Mouse (Mus musculus) monocyte, adult 5-6 weeks (primary cell): ENCODE data around the gene Ddx25. TPM values are rescaled to one million over a fixed set of nuclear protein-coding genes. Genes with fewer than 3 reads are reported as not detected.

ENCODE experiments used
- ATAC-seq: fragments of 153-309, 156-312 bp; replicated peaks from 2 replicates; pipeline ENCODE4 v1.8.0; 2017; ENCODE audit warnings: mild to moderate bottlenecking; ENCODE audit not compliant: low TSS enrichment, insufficient number of reproducible peaks, severe bottlenecking, poor library complexity, low FRiP score
- total RNA-seq: library from RNA; stranded (forward); fragments of 200-1000, 200-491, 200-594 nt; gene quantifications from 3 replicates; pipeline ENCODE4 v1.2.3, GENCODE M21; 2017

The Ddx25 gene
- total RNA-seq, 1 experiment from 2014 or later: 0.57 TPM

DNA sequence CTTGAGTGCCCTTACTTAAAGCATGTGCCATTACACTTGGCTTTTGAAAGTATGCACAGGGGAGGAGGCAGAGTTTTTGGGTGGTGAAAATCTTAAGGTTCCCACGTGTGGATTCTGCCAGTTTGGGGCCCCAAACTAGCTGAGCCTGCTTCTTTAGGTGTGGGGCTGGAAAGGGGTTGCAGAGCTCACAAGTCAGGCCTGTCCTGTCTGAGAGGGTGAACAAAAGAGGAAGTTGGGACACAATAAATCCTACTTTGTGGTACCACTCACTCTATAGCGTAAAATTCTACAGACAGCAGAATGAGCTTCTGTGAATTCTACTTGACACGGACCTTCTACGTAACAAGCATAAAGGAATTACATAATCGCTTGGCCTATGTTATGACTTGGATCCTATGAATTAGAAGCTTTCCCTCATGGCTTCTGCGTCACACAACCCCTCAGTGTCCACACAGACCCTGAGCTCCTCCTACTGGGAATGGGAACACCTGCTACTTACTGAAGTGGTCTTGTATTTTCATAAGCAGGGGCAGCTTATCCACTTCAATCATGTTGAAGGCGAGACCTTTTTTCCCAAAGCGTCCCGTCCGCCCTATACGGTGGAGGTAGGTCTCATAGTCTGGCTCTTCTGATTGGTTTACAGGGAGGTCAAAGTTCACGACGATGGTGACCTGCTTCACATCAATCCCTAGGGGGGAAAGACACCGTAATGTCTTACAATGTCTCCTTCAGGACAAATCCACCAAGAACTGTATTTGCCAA is 15.0 kb downstream of the Ddx25 start:
- no peak for ATAC-seq

DNA sequence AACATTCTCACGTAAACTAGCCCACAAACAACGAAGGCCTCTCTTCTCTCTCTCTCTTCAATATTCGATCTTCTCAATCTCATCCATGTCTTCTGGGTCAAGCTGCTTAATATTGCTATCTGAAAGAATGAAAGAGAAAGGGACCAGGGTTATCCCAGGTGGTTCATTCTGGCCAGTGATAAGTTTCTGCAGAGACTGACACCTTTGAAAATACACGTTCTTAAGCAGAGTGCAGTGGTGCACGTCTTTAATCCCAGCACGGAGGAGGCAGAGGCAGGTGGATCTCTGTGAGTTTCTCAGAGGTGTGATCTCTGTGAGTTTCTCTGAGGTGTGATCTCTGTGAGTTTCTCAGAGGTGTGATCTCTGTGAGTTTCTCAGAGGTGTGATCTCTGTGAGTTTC is 16.4 kb downstream of the Ddx25 start:
- no peak for ATAC-seq

DNA sequence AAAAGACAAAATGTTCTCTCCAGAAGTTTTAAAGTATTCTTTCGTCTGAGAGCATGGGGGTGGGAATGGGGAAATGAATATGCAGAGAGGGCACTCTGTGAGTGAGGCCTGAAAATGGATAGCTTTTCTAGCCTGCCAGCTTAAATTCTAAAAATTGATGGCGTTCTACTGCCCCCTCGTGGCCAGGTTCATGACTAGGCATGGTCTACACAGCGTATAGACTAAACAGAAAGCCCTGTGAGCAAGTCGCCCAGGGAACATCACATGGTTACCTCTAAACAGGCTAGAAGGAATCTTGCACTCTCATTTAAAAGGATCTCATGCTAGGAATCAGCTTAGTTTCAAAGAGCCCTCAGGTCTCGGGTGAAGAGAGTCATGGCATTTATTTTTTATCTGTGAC is 16.8 kb downstream of the Ddx25 start:
- peak; percentile 57; the same call in 1 of the 2 replicates for ATAC-seq

DNA sequence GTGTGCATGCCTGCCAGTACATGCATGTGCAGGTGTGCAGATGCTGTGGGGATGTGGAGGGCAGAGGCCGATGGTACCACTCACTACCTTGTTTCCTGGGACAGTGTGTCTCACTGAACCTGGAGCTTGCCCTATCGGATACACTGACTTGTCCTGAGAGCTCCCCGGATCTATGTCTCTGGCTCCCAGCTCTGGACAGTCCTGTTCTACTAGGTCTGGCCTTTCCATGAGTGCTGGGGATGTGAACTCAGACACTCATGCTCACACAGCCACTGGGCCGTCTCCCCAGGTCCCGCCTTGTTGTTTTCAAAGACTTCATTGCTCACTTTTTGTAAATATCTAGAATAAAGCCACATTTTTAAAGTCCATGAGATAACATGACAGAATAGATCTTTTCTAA is 17.3 kb downstream of the Ddx25 start:
- no peak for ATAC-seq

DNA sequence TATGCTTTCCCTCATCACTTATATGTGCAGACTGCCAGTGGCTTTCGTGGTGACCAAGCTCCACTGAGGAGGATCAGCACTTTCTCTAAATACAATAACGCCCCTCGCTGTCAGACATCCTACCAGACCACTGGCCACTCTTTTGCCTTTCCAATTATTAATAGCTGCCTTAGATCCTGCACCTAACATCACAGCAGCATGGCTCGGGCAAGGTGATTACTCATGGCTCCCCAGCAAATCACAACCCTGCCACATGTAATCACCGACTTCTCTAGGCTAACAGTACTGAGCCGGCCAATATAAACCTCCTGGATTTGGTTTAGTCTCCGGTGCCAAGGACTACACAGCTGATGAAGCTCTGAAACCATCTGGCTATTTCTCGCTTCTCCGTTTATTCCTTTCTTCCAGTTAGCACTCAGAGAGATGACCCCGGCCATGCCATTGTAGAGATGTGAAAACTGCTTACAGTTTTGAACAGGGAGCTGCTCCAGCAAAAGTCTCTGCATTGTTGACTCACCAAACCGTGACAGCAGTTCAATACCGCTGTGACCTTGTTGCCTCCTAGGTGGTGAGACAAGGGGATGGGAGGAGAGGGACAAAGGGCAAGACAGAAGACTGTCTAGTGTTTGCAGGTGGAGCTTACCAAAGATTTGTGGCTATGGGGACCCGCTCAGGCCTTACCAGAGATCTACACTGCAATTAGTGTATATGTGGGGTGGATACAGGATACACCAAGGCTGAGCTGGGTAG is 19.2 kb downstream of the Ddx25 start:
- ATAC-seq: no peak

DNA sequence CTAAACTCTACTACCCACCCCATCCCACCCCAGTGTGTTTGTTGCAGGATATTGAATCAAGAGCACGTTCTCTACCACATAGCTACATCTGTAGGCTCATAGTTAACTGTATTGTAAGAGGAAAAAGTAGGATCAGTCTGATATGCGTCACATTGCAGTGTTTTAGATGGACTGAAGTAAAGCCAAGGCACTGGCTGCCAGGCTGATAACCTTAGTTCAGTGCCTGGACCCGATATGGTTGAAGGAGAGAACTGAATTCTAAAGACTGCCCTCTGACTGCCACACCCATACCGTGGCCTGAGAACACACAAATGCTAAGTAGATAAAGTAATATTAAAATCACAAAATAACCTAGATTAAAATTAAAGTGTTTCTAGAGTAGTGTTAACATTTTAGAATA is 22.5 kb downstream of the Ddx25 start:
- ATAC-seq: no peak

DNA sequence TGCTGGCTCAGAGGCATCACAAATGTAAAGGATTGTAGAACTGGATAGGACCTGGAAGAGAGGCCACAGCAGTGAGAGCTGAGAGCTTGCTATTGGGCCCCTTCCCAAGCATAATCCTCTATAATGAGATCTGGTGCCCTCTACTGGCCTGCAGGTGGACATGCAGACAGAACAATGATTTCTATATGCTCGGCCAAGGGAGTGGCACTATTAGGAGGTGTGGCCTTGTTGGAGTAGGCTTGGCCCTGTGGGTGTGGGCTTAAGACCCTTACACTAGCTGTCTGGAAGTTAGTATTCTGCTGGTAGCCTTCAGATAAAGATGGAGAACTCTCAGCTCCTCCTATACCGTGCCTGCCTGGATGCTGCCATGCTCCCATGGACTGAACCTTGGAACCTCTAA is 23.2 kb downstream of the Ddx25 start:
- peak; percentile 76; the same call in 1 of the 2 replicates for ATAC-seq

DNA sequence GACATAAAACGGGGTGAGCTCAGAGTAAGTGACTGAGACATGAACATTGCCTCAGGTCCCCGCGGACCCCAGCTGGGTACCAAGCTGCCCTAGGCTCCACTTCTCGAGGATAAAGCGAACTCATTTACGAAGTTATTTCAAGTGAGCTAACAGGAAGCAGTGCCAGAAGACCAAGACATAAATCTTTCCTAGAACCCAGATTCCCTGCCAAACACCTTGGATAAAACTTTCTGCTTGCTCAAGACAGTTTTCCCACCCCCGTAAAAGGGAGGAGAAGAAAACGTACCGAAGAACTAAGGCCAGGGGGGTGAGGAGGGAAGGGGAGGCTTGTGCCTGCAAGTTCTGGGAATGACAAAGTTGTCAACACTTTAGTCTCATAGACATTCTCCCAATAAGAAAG is 25.1 kb downstream of the Ddx25 start:
- ATAC-seq: no peak

DNA sequence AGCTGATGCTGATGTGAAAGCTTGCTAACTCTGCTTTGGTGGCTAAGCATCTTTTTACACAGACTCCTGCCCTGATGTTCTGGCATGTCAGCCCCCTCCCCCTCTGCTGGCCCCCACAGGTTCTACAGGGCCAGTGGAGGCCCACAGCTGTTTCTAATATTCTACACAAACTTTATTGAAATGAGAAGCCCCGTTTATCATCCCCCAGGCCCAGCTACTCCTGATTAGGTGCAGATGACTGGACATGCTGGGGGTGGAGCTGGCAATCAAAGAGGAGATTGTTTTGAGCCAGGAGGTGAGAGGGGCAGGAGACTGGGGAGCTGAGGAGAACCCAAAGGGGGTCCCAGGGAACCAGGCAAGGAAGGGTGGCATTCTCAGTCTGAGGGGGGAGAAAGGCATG is 28.5 kb downstream of the Ddx25 start:
- ATAC-seq: no peak

DNA sequence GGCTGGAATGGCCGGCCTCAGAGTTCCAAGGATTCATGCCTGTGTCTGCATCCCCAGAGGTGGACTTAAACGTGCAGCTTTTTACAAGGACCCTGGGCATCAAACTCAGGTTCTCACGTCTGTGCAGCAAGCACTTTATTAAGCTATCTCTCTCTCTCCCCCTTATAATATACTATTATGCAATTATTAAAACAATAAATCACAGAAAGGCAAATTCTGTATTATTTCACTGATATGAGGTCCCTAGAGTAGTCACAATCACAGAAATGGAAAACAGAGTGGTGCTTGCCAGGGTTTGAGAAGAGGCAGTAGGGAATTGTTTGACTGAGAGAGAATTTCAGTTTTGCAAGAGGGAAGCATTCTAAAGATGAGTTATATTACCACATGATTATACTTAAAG is 29.2 kb downstream of the Ddx25 start:
- ATAC-seq: no peak

DNA sequence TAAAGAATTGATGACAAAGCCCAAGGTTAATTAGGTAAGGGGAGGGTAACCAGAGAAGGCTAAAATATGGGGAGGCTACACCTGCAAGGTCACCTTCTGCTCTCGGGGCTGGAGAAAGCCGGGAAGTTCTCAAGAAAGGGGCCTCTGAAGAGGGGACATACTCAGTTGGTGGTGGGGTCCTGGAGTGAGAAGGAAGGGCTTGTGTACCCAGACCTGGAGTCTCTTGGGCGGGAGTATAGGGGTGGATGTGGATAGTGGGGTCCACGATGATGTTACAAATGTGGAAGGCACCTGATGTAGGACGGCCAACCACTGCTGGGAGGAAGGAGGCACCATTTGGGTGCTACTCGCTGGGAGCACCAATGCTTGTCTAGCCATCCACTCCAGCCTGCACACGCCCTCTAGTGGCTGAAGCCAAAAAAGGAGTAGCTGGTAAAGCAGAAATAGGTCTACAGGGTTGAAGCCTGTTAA is 34.4 kb downstream of the Ddx25 start:
- ATAC-seq: 0 out of 2 replicates have a peak, but pooled peaks have one; percentile 31

DNA sequence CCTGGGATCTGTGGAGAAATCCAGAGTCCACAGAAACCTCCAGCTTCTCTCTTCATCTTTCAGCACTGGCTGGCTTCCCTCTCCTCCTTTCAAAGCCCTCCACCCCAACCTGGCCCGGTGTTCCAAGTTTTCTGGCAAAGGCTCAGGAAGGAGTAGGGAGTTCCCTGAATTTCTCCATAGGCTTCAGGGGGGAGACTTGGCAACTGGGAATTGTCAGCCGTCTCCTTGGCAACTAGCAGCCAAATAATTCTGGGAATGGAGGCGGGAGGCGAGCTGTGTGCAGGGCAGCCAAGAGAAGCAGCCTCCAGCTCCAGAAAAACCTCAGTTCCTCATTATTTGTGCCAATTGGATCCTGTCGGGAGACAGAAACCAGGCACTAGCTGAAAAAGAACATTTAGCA is 34.8 kb downstream of the Ddx25 start:
- ATAC-seq: no peak

DNA sequence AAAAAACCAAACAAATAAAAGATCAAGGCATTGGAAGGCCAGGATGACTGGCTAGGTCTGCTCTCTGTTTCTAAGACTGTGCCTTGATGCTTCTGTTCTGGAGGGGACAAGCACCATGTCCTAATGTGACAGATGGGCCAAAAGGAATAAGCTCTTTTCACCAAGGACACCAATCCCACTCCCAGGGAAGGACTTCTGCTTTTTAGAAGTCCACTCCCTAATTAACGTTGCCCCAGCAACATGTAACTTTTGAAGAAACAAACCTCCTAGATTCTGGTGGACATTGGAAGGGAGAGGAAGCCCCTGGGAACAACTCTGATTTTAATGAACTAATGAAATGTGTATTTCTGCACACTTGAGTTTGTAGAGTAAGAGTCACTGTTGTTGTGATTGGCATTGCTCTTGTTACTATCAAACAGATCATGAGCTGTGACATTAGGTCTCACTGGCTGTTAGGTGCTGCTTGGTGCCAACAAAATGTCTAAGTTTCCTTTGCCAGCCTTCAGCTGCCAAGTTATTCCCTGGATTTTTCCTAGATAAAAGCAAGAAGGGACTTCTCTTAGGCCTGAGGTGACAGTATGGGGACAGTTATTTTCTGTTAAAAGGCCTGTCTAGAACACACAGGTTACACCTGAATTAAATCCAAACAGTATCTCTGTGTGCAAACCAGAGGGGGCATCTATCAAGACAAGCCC is 35.4 kb downstream of the Ddx25 start:
- no peak for ATAC-seq

DNA sequence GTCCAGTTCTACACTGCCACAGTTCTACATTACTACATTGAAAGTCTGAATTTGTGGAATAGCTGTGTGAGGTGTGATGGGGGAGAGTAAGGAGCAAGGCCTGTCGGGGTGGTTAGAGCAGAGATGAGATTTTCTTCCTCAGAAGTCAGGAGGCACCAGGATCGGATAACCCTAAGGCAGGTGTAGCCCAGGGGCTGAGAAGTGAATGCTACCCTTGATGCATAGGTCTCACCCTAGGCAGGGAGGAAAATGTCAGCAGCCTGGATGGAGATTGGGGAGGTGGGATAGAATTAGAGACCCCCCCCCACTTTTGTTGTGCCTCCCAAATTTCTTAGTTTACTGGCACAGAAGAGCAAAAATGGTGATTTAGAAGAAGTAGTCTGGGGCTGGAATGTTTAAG is 36.1 kb downstream of the Ddx25 start:
- ATAC-seq: no peak

DNA sequence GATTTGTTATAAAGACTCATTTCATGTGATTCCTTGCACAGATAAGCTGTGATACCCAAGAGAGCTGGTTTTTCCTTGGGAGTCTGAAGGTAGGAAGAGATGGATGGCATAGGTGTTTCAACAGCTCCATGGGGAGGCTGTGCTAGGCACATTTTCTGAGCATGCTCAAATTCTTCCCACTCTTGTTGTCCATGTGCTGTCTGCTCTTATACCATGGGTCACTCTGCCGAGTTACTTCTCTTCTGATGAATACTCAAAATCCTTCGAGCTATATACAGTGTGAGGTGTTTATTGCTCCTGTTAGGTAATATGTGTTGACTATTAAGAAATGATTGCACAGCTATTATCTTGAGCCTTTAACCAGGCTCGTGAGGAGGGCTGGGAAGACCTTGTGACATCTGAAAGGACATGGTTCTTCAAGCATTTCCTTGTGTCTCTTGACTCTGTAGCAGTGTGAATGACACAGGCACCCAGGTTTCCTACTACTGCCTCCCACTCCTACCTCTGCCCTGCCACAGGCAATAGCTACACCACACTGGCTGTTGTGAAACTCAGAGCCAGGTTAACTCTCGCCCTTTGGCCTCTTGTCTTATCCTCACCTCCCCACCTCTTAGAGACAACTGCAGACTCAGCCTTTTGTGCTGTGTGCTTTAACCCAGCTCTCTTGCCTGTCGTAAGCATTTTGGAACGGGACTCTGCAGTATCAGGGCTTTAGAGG is 37.5 kb downstream of the Ddx25 start:
- ATAC-seq: no peak

DNA sequence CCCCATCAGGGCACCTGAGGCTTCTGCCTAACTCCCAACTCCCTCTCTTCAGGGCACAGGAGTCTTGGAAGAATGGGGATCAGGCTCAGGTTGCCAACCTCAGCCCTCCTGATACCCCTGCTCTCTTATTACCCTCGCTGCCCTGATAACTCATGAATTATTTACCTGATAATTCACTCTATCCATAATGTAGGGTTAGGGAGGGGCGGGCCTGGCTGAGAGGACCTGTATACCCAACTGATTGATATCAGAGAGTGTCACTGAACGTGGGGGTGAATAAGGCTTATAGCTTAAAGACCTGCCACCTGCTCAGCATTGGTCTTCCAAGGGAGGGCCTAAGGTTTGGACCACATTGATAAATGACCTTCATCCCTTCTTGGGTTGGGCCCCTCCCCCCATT is 40.2 kb downstream of the Ddx25 start, which contains the start of gene Gm1113:
TSS of gene Gm1113 (minus strand) at position 101 of the 400 bp plus-strand sequence.
- no peak for ATAC-seq

DNA sequence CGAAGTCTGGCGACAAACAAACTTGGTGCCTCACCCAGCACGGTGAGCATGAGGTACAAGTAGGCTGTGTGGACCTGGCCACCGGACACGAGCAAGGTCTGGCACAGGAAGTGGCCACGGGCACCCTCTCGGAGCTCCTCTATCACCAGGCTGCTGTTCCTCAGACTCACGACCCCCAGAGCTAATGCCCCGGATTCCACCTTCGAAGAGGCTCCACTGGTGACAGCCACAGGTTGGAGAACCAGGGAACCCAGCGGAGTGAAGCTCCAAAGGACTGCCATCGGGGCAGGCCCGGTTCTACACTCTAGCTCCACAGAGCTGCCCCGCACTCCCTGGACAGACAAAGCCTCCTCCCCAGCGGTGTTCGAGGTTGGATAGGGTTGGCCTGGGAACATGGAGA is 41.6 kb downstream of the Ddx25 start:
- no peak for ATAC-seq

DNA sequence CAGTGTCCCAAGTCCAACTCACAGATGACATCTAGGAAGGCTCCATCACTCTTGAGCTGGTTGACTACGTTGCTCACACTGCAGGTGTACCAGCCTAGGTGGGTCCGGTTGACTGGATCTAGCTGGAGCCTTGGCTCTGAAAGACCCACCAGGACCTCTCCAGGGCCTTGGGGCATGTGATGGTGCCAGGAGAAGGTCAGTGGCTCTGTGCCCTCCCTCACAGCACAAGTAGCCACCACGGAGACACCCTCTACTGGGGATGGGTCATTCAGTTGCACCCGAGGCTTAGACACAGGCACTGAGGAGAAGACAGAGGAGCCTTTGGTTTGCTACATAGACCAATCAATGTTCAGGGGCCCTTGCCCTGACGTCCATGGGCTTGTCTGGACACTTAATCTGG is 42.1 kb downstream of the Ddx25 start:
- no peak for ATAC-seq

DNA sequence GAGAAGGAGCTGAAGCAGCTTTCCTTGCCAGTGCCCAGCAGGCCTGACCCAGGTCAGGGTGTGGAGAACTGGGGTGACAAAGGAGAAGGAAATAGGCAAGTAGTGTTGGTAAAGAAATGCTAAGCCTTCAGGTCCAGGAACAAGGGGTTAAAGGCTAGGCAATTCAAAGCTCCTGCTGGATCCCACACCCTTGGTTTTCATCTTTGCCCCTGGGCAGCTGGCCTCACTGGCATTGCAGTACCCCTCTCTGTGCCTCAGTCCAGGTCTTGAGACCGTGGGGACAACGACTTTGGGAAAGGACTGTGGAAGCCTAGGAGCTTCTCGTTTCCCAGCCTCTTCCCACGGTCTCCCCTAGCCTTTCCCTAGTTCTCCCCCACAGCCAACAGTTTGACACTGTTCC is 44.4 kb downstream of the Ddx25 start:
- no peak for ATAC-seq
